ENCODE assay signal across 14 mouse cellular contexts in the genomic region with DNA sequence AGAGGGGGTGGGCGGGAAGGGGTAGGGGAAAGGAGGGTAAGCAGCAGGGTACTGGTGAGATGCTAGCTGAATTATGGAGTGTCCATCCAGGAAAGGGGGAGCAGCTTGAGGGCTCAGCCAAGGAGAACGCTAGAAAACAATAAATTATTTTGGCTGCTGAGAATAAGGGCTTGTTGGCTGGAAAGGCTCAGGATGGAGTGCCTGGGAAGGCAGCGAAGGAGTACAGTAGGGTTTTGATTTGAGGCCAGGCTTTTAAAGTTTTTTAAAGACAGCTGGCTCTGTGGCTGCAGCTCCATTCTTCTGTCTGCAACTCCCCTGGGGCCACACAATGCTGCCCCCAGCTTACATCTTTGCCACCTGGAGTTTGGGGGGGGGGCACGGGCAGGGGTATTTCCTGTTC. TPM values are rescaled to one million over a fixed set of nuclear protein-coding genes. Genes with fewer than 3 reads are reported as not detected.
DNase-seq lines count a peak whose midpoint lies in the region; ATAC-seq and TF ChIP-seq lines count a peak whose summit lies in the region.
"Had no signal": no experiment of that assay in that cellular context is flagged by ENCODE, and none has a peak within 500 bp of the region (broad histone marks: within the 10 kb centered on the region; RNA-seq: fewer than 3 reads in every experiment).

No protein-coding gene starts in this region.

- H3K4me2 ChIP-seq in forebrain, embryonic 13.5 days, result peak overlapping the region; percentile 12
- no peak overlapping the region for H3K4me2 ChIP-seq in forebrain, embryonic 11.5 days (ENCODE audit: low read depth, low read length, severe bottlenecking)
- peak overlapping the region; percentile 38 for H3K4me2 ChIP-seq in kidney, embryonic 16.5 days (replicated peaks; ENCODE audit: low read depth, low read length)
- no peak overlapping the region for H3K4me2 ChIP-seq in intestine, embryonic 16.5 days (ENCODE audit: low read depth, low read length)
- H3K4me2 ChIP-seq in midbrain, postnatal 0 days (ENCODE audit: low read depth, low read length, poor library complexity, severe bottlenecking), result peak overlapping the region; percentile 15; the same call in 1 of the 2 replicates
- H3K4me2 ChIP-seq: heart, embryonic 13.5 days; lung, embryonic 15.5 days had no signal

- WGBS in forebrain, embryonic 13.5 days, result 31% methylated on average over 4 of the region's 4 CpGs
- 52% methylated on average over 4 of the region's 4 CpGs for WGBS in forebrain, embryonic 11.5 days
- WGBS in kidney, embryonic 16.5 days, result 15% methylated on average over 4 of the region's 4 CpGs
- WGBS in intestine, embryonic 16.5 days, result 38% methylated on average over 4 of the region's 4 CpGs
- 40% methylated on average over 4 of the region's 4 CpGs for WGBS in midbrain, postnatal 0 days

- ATAC-seq in forebrain, embryonic 13.5 days, result no peak
- no peak for ATAC-seq in forebrain, embryonic 11.5 days (replicated peaks; ENCODE audit: low FRiP score)
- ATAC-seq in kidney, embryonic 16.5 days (ENCODE audit: low FRiP score, low TSS enrichment), result peak; percentile 73
- ATAC-seq in intestine, embryonic 16.5 days, result no peak
- no peak for ATAC-seq in midbrain, postnatal 0 days (ENCODE audit: low FRiP score)

- H3K4me1 ChIP-seq in forebrain, embryonic 13.5 days, result peaks cover 11% of the 10 kb centered on the region
- H3K4me1 ChIP-seq in forebrain, embryonic 11.5 days (replicated peaks; ENCODE audit: control insufficient read depth, insufficient read depth, low read length), result no peaks in the 10 kb centered on the region
- H3K4me1 ChIP-seq in kidney, embryonic 16.5 days (ENCODE audit: insufficient read depth, low read length), result peaks cover 20% of the 10 kb centered on the region
- H3K4me1 ChIP-seq in intestine, embryonic 16.5 days (ENCODE audit: control insufficient read depth, insufficient read depth, low read length), result peaks cover 4% of the 10 kb centered on the region
- H3K4me1 ChIP-seq in midbrain, postnatal 0 days (ENCODE audit: insufficient read depth, low read length), result no peaks in the 10 kb centered on the region
- H3K4me1 ChIP-seq: heart, embryonic 13.5 days; megakaryocyte, embryonic 14.5 days had no signal

- DNase-seq in forebrain, embryonic 11.5 days (ENCODE audit: low spot score), result no peak
- no peak for DNase-seq in kidney, adult 18-20 months
- peak; percentile 18 for DNase-seq in midbrain, postnatal 0 days (ENCODE audit: low spot score)
- no peak for DNase-seq in MN1 (ENCODE audit: low spot score)
- DNase-seq in left cerebral cortex, adult 11 months (ENCODE audit: low spot score), result no peak
- DNase-seq: cerebellum, adult 11-12 months; thymus, postnatal 14 days had no signal

- no peak overlapping the region for H3K4me3 ChIP-seq in forebrain, embryonic 13.5 days
- no peak overlapping the region for H3K4me3 ChIP-seq in forebrain, embryonic 11.5 days (ENCODE audit: low read depth, low read length)
- H3K4me3 ChIP-seq in kidney, embryonic 16.5 days (ENCODE audit: low read length), result no peak overlapping the region
- no peak overlapping the region for H3K4me3 ChIP-seq in intestine, embryonic 16.5 days (ENCODE audit: low read length)
- H3K4me3 ChIP-seq in midbrain, postnatal 0 days (ENCODE audit: low read depth, low read length), result no peak overlapping the region
- H3K4me3 ChIP-seq: heart, embryonic 13.5 days; layer of hippocampus, adult 2 months; lung, embryonic 15.5 days; megakaryocyte, embryonic 14.5 days had no signal

- no peak overlapping the region for H3K9ac ChIP-seq in forebrain, embryonic 13.5 days
- no peak overlapping the region for H3K9ac ChIP-seq in forebrain, embryonic 11.5 days (ENCODE audit: low read length)
- H3K9ac ChIP-seq in kidney, embryonic 16.5 days (replicated peaks; ENCODE audit: low read length), result no peak overlapping the region
- H3K9ac ChIP-seq in intestine, embryonic 16.5 days (ENCODE audit: low read depth, low read length), result no peak overlapping the region
- H3K9ac ChIP-seq in midbrain, postnatal 0 days (replicated peaks; ENCODE audit: low read length, poor library complexity, severe bottlenecking), result no peak overlapping the region
- H3K9ac ChIP-seq: heart, embryonic 13.5 days; lung, embryonic 15.5 days had no signal

- H3K9me3 ChIP-seq in forebrain, embryonic 13.5 days (replicated peaks), result no peaks in the 10 kb centered on the region
- no peaks in the 10 kb centered on the region for H3K9me3 ChIP-seq in forebrain, embryonic 11.5 days (ENCODE audit: control insufficient read depth, low read length)
- H3K9me3 ChIP-seq in kidney, embryonic 16.5 days (ENCODE audit: low read length), result no peaks in the 10 kb centered on the region
- H3K9me3 ChIP-seq in intestine, embryonic 16.5 days (ENCODE audit: control insufficient read depth, low read length), result no peaks in the 10 kb centered on the region
- no peaks in the 10 kb centered on the region for H3K9me3 ChIP-seq in midbrain, postnatal 0 days (ENCODE audit: low read length)
- H3K9me3 ChIP-seq: heart, embryonic 13.5 days; lung, embryonic 15.5 days had no signal

- no peaks in the 10 kb centered on the region for H3K36me3 ChIP-seq in forebrain, embryonic 13.5 days (ENCODE audit: poor library complexity, severe bottlenecking)
- no peaks in the 10 kb centered on the region for H3K36me3 ChIP-seq in forebrain, embryonic 11.5 days (ENCODE audit: control insufficient read depth, insufficient read depth, low read length)
- H3K36me3 ChIP-seq in kidney, embryonic 16.5 days (ENCODE audit: insufficient read depth, low read length), result no peaks in the 10 kb centered on the region
- H3K36me3 ChIP-seq in intestine, embryonic 16.5 days (ENCODE audit: control insufficient read depth, insufficient read depth, low read length), result no peaks in the 10 kb centered on the region
- H3K36me3 ChIP-seq in midbrain, postnatal 0 days (ENCODE audit: insufficient read depth, low read length), result no peaks in the 10 kb centered on the region
- H3K36me3 ChIP-seq: heart, embryonic 13.5 days; lung, embryonic 15.5 days had no signal

- no peak for TF ChIP-seq CTCF in midbrain, postnatal 0 days (IDR thresholded peaks at IDR 0.05)

- no peak overlapping the region for H3K27ac ChIP-seq in forebrain, embryonic 13.5 days
- no peak overlapping the region for H3K27ac ChIP-seq in forebrain, embryonic 11.5 days (ENCODE audit: low read depth, low read length)
- no peak overlapping the region for H3K27ac ChIP-seq in kidney, embryonic 16.5 days (ENCODE audit: low read length)
- peak overlapping the region; percentile 28 for H3K27ac ChIP-seq in intestine, embryonic 16.5 days (ENCODE audit: low read length)
- H3K27ac ChIP-seq in midbrain, postnatal 0 days (ENCODE audit: low read depth, low read length), result no peak overlapping the region
- H3K27ac ChIP-seq: heart, embryonic 13.5 days; layer of hippocampus, adult 2 months; lung, embryonic 15.5 days had no signal

- H3K27me3 ChIP-seq in forebrain, embryonic 13.5 days, result no peaks in the 10 kb centered on the region
- H3K27me3 ChIP-seq in forebrain, embryonic 11.5 days (ENCODE audit: control insufficient read depth, insufficient read depth, low read length), result no peaks in the 10 kb centered on the region
- H3K27me3 ChIP-seq in kidney, embryonic 16.5 days (ENCODE audit: insufficient read depth, low read length), result no peaks in the 10 kb centered on the region
- no peaks in the 10 kb centered on the region for H3K27me3 ChIP-seq in intestine, embryonic 16.5 days (replicated peaks; ENCODE audit: control insufficient read depth, insufficient read depth, low read length)
- no peaks in the 10 kb centered on the region for H3K27me3 ChIP-seq in midbrain, postnatal 0 days (ENCODE audit: insufficient read depth, low read length)
- H3K27me3 ChIP-seq: heart, embryonic 13.5 days; lung, embryonic 15.5 days; megakaryocyte, embryonic 14.5 days had no signal

RNA-seq across cellular contexts. Expression of a gene that starts 44.0 kb away (rescaled TPM):
- polyA plus RNA-seq in forebrain, embryonic 13.5 days (2015; fragmentation: Nextera tagmentation; extraction: Ambion mirVana), result 0.71 and 0.78 TPM in 2 replicates
- polyA plus RNA-seq in forebrain, embryonic 11.5 days (2014; fragmentation: Nextera tagmentation; extraction: Ambion mirVana), result 0.64 and 1.1 TPM in 2 replicates
- 4.0 and 4.5 TPM in 2 replicates for polyA plus RNA-seq in kidney, embryonic 16.5 days (2015; fragmentation: Nextera tagmentation; extraction: Ambion mirVana)
- 1.7 and 2.0 TPM in 2 replicates for polyA plus RNA-seq in intestine, embryonic 16.5 days (2015; fragmentation: Nextera tagmentation; extraction: Ambion mirVana)
- total RNA-seq in midbrain, postnatal 0 days (2014; rRNA removed), result 24.0 and 26.7 TPM in 2 replicates
- polyA plus RNA-seq in midbrain, postnatal 0 days (2015; fragmentation: Nextera tagmentation; extraction: Ambion mirVana), result 2.2 and 2.6 TPM in 2 replicates

Comparison
In these comparisons a context has a peak if more than half of its experiments do, and no peak if none do; other contexts are left out.
1. H3K4me2 ChIP-seq: peak in forebrain, embryonic 13.5 days (single experiment), kidney, embryonic 16.5 days (single experiment) and midbrain, postnatal 0 days (single experiment); none in forebrain, embryonic 11.5 days (single experiment) and intestine, embryonic 16.5 days (single experiment).